In the genomic region with DNA sequence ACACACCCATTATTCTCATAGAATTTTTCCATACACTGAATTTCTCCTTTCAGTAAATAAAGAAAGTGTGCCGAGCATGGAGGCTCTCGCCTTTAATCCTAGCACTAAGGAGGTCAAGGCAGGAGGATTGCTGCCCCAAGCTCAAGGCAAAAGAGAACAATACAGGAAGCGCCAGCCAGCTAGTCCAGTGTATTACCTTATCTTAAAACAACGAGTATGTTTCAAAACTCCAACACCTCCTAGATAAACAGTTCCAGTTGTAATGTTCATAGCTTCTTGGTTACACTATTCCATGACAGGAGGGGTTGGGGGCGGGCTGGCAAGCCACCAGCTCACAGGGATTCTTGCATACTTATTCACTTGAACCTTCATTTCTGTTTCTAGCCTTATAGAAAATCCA, we compare ENCODE assay signal across 18 mouse cellular contexts.
A peak's percentile ranks its signal among the peaks of the same experiment; 100 is the strongest.
DNase-seq lines count a peak whose midpoint lies in the region; ATAC-seq and TF ChIP-seq lines count a peak whose summit lies in the region.
"Had no signal": no experiment of that assay in that cellular context is flagged by ENCODE, and none has a peak within 500 bp of the region (broad histone marks: within the 10 kb centered on the region; RNA-seq: fewer than 3 reads in every experiment).

No protein-coding gene starts in this region.

- TF ChIP-seq CTCF in heart, adult 2 months (IDR thresholded peaks at IDR 0.05), result no peak
- TF ChIP-seq CTCF in intestine, postnatal 0 days (IDR thresholded peaks at IDR 0.05; ENCODE audit: low read depth), result no peak
- no peak for TF ChIP-seq CTCF in liver, postnatal 0 days (IDR thresholded peaks at IDR 0.05; ENCODE audit: low read depth)

- peaks cover 3% of the 10 kb centered on the region for H3K79me2 ChIP-seq in heart, adult 2 months (replicated peaks; ENCODE audit: control insufficient read depth, insufficient read depth, low read length)

- TF ChIP-seq EP300 in heart, adult 2 months (IDR thresholded peaks at IDR 0.05; ENCODE audit: insufficient read depth, low read depth, low read length), result no peak
- TF ChIP-seq EP300 in liver, postnatal 0 days (IDR thresholded peaks at IDR 0.05; ENCODE audit: low read depth), result no peak

- H3K4me1 ChIP-seq in heart, embryonic 13.5 days, result peaks cover 34% of the 10 kb centered on the region
- H3K4me1 ChIP-seq in heart, adult 2 months (ENCODE audit: control insufficient read depth, insufficient read depth, low read length), result peaks cover 4% of the 10 kb centered on the region; the same call in 1 of the 2 replicates
- H3K4me1 ChIP-seq in intestine, postnatal 0 days (replicated peaks; ENCODE audit: control insufficient read depth, insufficient read depth, low read length), result peaks cover 9% of the 10 kb centered on the region; the same call in 1 of the 2 replicates
- H3K4me1 ChIP-seq in liver, postnatal 0 days (ENCODE audit: insufficient read depth), result peaks cover 27% of the 10 kb centered on the region
- no peaks in the 10 kb centered on the region for H3K4me1 ChIP-seq in hindbrain, embryonic 11.5 days (replicated peaks; ENCODE audit: control insufficient read depth, insufficient read depth, low read length)

- peak overlapping the region; percentile 47 for H3K4me2 ChIP-seq in heart, embryonic 13.5 days
- no peak overlapping the region for H3K4me2 ChIP-seq in intestine, postnatal 0 days (replicated peaks; ENCODE audit: low read depth)
- H3K4me2 ChIP-seq in liver, postnatal 0 days (ENCODE audit: low read depth, low read length), result peak overlapping the region; percentile 61
- no peak overlapping the region for H3K4me2 ChIP-seq in hindbrain, embryonic 11.5 days (replicated peaks; ENCODE audit: low read depth, low read length)
- H3K4me2 ChIP-seq: hindbrain, embryonic 13.5 days; lung, embryonic 15.5 days; midbrain, embryonic 15.5 days had no signal

- no peaks in the 10 kb centered on the region for H3K9me3 ChIP-seq in heart, embryonic 13.5 days
- no peaks in the 10 kb centered on the region for H3K9me3 ChIP-seq in intestine, postnatal 0 days (ENCODE audit: control insufficient read depth)
- no peaks in the 10 kb centered on the region for H3K9me3 ChIP-seq in liver, postnatal 0 days (ENCODE audit: low read length)
- no peaks in the 10 kb centered on the region for H3K9me3 ChIP-seq in hindbrain, embryonic 11.5 days (ENCODE audit: control insufficient read depth, low read length)
- H3K9me3 ChIP-seq: hindbrain, embryonic 13.5 days; lung, embryonic 15.5 days; midbrain, embryonic 15.5 days had no signal

- no peak for TF ChIP-seq POLR2A in heart, adult 2 months (IDR thresholded peaks at IDR 0.05; ENCODE audit: insufficient read depth, low read depth, low read length)

- no peak for DNase-seq in heart, adult 2 months
- DNase-seq in fat pad, adult 2 months (ENCODE audit: extremely low read depth, low read depth, low spot score), result peak; percentile 13
- no peak for DNase-seq in liver, postnatal 0 days
- no peak for DNase-seq in hindbrain, embryonic 11.5 days (ENCODE audit: low spot score)
- no peak for DNase-seq in left cerebral cortex, postnatal 36 days (ENCODE audit: low spot score in 2 of 2)
- DNase-seq in retina, postnatal 1 day, result no peak
- DNase-seq: cerebellum, postnatal 10 days; kidney, adult 11 months; kidney, postnatal 10 days; spleen, adult 18-20 months; thymus, postnatal 4 days had no signal

- 31% methylated on average over 5 of the region's 5 CpGs for WGBS in heart, embryonic 13.5 days
- WGBS in heart, adult 2 months, result 66% methylated on average over 5 of the region's 5 CpGs
- 43% methylated on average over 5 of the region's 5 CpGs for WGBS in intestine, postnatal 0 days
- 49% methylated on average over 5 of the region's 5 CpGs for WGBS in liver, postnatal 0 days (ENCODE audit: insufficient replicate concordance)
- 88% methylated on average over 5 of the region's 5 CpGs for WGBS in hindbrain, embryonic 11.5 days

- peaks cover 15% of the 10 kb centered on the region; the same call in 1 of the 2 replicates for H3K36me3 ChIP-seq in heart, embryonic 13.5 days
- peaks cover 8% of the 10 kb centered on the region; the same call in 1 of the 2 replicates for H3K36me3 ChIP-seq in heart, adult 2 months (ENCODE audit: control insufficient read depth, insufficient read depth, low read length)
- no peaks in the 10 kb centered on the region; the same call in 1 of the 2 replicates for H3K36me3 ChIP-seq in intestine, postnatal 0 days (ENCODE audit: control insufficient read depth, insufficient read depth)
- peaks cover 18% of the 10 kb centered on the region for H3K36me3 ChIP-seq in liver, postnatal 0 days (replicated peaks; ENCODE audit: insufficient read depth, low read length)
- no peaks in the 10 kb centered on the region for H3K36me3 ChIP-seq in hindbrain, embryonic 11.5 days (ENCODE audit: control insufficient read depth, insufficient read depth, low read length)
- H3K36me3 ChIP-seq: lung, embryonic 15.5 days; midbrain, embryonic 15.5 days had no signal

- H3K27me3 ChIP-seq in heart, embryonic 13.5 days (replicated peaks), result no peaks in the 10 kb centered on the region
- no peaks in the 10 kb centered on the region for H3K27me3 ChIP-seq in heart, adult 2 months (ENCODE audit: control insufficient read depth, insufficient read depth, low read length)
- H3K27me3 ChIP-seq in intestine, postnatal 0 days (replicated peaks; ENCODE audit: control insufficient read depth, insufficient read depth, low read length), result no peaks in the 10 kb centered on the region
- H3K27me3 ChIP-seq in liver, postnatal 0 days (ENCODE audit: insufficient read depth, low read length), result no peaks in the 10 kb centered on the region
- H3K27me3 ChIP-seq in hindbrain, embryonic 11.5 days (ENCODE audit: control insufficient read depth, insufficient read depth, low read length), result no peaks in the 10 kb centered on the region
- H3K27me3 ChIP-seq: hindbrain, embryonic 13.5 days; lung, embryonic 15.5 days; midbrain, embryonic 15.5 days had no signal

- no peak for ATAC-seq in heart, embryonic 13.5 days (ENCODE audit: extremely low read depth, insufficient number of reproducible peaks, low FRiP score, low TSS enrichment)
- no peak for ATAC-seq in intestine, postnatal 0 days
- ATAC-seq in liver, postnatal 0 days, result no peak
- ATAC-seq in hindbrain, embryonic 11.5 days (ENCODE audit: low FRiP score), result no peak
- ATAC-seq: forebrain, embryonic 14.5 days; midbrain, embryonic 15.5 days had no signal

- peak overlapping the region; percentile 37; the same call in 1 of the 2 replicates for H3K9ac ChIP-seq in heart, embryonic 13.5 days
- no peak overlapping the region for H3K9ac ChIP-seq in heart, adult 2 months (ENCODE audit: low read depth, low read length)
- H3K9ac ChIP-seq in intestine, postnatal 0 days (ENCODE audit: low read depth, low read length), result no peak overlapping the region
- H3K9ac ChIP-seq in liver, postnatal 0 days (replicated peaks), result no peak overlapping the region
- H3K9ac ChIP-seq in hindbrain, embryonic 11.5 days (ENCODE audit: low read depth, low read length), result no peak overlapping the region
- H3K9ac ChIP-seq: hindbrain, embryonic 13.5 days; lung, embryonic 15.5 days; midbrain, embryonic 15.5 days had no signal

- H3K27ac ChIP-seq in heart, embryonic 13.5 days (replicated peaks), result peak overlapping the region; percentile 65
- no peak overlapping the region for H3K27ac ChIP-seq in heart, adult 2 months
- peak overlapping the region; percentile 5; the same call in 1 of the 2 replicates for H3K27ac ChIP-seq in intestine, postnatal 0 days (ENCODE audit: low read depth, low read length)
- 0 out of 2 replicates have a peak overlapping the region, but pooled peaks have one; percentile 3 for H3K27ac ChIP-seq in liver, postnatal 0 days (ENCODE audit: low read depth)
- H3K27ac ChIP-seq in hindbrain, embryonic 11.5 days (ENCODE audit: low read depth, low read length), result no peak overlapping the region
- H3K27ac ChIP-seq: hindbrain, embryonic 13.5 days; left cerebral cortex, adult 2 months; lung, embryonic 15.5 days; midbrain, embryonic 15.5 days had no signal

- H3K4me3 ChIP-seq in heart, embryonic 13.5 days, result peak overlapping the region; percentile 9
- no peak overlapping the region for H3K4me3 ChIP-seq in heart, adult 2 months
- no peak overlapping the region for H3K4me3 ChIP-seq in intestine, postnatal 0 days (ENCODE audit: low read depth, low read length)
- H3K4me3 ChIP-seq in liver, postnatal 0 days (ENCODE audit: low read depth, low read length), result no peak overlapping the region
- H3K4me3 ChIP-seq in hindbrain, embryonic 11.5 days (ENCODE audit: low read depth, low read length), result no peak overlapping the region
- H3K4me3 ChIP-seq: hindbrain, embryonic 13.5 days; left cerebral cortex, adult 2 months; lung, embryonic 15.5 days; midbrain, embryonic 15.5 days had no signal

- intact Hi-C loops in heart, adult 2 months (cut with DNase I), result no loop called here
- intact Hi-C loops in left cerebral cortex, postnatal 36 days (cut with DNase I), result no loop called here

Comparison
In these comparisons a context has a peak if more than half of its experiments do, and no peak if none do; other contexts are left out.
1. H3K27ac ChIP-seq: peak in heart, embryonic 13.5 days (single experiment), intestine, postnatal 0 days (single experiment) and liver, postnatal 0 days (single experiment); none in heart, adult 2 months (single experiment) and hindbrain, embryonic 11.5 days (single experiment).
2. H3K4me2 ChIP-seq: peak in heart, embryonic 13.5 days (single experiment) and liver, postnatal 0 days (single experiment); none in intestine, postnatal 0 days (single experiment) and hindbrain, embryonic 11.5 days (single experiment).